Mouse (Mus musculus): Measurements from ENCODE around the gene Slc37a1.

DNA sequence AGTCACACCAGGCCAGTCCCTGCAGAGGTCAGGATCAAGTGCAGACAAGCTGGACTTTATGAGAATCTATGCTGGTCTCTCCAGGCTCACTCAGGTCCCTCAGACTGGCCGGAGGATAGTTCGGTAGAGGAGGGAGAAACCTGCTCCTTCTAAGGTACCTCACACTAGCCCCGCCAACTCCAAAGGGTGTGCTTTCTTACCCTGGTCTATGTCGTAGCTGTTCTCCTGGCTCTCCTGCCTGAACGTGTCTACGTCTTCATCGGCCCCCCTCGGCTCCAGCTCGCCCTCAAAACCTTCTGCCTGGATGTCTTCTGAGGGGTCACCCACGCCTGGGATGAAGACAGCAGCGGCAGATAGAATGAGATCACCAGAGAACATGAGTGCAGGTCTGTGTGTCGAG, 28.7 kb upstream of the Slc37a1 start:
- no peak for TF ChIP-seq GATA1 (IDR thresholded peaks at IDR 0.05; ENCODE audit: borderline replicate concordance, low read length)
- no peak for TF ChIP-seq FLI1 (IDR thresholded peaks at IDR 0.05; ENCODE audit: low read length)

All from megakaryocyte, embryonic 14.5 days (primary cell).